Mouse (Mus musculus): Measurements from ENCODE around the gene Tmem63a.

Gene Tmem63a

DNA sequence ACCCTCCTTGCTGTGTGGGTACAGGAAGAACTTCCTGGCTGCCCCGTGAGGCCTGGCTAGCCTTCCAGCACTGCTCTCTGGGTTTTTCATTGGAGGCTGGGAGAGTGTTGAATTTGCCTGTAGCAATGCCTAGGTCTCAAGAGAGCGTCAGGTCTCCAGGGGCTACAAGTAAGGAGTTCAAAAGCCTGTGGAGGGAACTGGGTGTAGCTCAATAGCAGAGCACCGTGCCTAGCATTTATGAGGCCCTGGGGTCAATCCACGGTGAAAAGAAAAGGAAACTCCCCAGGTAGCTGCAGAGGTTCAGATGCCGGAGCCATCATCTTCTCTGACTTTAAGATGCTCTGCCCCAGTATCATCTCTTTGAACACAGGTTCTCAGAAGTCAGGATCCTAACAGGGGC lies 69.5 kb downstream of the Tmem63a start:
- no peak for DNase-seq

DNA sequence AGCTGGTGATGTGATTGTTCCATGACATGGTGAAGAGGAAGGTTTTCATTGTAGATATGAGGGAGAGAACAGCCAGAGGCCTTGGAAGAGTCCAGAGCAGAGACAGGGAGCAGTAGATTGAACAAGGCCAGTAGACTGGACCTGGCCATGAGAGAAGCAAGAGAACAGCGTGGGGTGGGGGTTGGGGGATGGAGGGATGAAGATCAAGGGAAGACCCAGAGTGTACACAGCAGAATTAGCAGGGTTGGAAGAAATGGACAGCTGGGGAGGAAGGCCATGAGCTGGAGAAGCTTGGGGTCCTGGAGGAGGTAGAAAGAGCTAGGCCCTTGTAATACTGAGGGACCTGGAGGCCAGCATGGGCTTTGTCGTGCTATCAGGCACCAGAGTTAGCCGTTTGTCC lies 70.3 kb downstream of the Tmem63a start:
- no peak for DNase-seq

DNA sequence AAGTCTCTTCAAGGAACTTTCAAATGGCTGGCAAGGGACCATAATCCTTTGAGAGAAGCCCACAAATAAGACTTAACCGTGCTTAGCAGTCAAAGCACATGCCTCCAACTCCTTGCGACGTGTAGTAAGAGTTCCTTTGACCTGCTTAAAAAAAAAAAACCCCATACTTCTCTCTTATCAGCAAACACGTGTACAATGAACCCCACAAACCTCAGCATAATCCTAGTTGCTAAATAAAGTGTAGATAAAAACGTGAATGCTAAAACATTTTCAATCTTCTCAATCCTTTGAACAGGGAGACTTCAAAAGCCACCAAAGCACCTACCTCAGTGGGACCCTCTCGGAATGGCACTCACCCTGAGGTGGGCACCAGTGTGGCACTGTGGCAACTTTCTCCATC lies 71.3 kb downstream of the Tmem63a start:
- no peak for DNase-seq

DNA sequence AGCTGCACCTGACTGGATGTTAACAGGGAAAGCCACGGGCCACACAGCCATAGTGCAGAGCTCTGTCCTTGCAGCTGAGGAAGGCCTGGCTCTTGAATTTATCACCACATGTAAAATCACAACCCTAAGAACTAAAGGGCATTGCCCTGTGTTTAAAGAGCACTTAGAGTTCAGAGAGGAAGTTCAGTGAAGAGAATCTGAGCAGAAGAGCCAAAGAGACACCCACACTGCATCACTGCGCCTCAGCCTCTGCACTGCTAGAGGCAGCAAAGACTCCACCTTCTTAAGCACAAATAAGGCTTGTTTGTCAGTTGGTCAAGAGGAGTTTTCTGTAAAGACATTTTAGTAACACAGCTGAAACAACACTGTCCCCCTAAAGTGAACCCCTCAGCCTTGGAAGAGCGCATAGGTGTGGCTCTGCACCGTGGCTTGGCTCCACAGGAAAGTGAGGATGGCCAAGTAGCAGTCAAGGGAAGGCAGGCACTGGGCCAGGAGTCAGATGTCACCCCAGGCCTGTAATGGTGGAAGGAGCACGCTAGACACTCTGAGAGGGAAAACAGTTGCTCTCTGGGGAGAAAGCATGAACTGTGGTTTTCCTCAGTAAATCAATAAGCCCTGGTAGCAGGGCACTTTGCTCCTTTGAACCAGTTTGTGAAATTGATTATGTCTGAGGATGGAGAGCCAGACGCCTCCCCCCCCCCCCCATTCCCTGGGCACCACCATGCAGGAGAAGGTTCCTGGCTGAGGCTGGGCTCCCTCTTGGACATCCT lies 72.8 kb downstream of the Tmem63a start:
- DNase-seq = peak; percentile 76

DNA sequence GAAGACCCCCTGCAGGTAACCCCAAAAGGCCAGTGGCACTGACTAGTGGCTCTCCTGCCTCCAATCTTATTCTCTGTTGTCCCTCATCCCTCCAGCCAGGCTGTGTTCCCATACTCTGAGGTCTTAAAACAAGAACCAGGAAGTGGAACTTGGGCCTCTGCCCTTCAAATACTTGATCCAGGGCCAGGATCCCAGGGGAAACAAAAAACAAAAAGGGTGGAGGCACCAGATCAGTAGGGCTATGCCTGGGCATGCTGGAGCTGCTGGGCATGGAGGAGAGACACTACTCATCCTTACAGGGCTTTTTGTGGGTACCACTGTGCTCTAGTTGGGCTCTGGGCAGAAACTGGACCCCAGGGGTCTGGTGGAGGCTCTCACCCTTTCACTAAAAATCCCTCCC lies 73.4 kb downstream of the Tmem63a start:
- peak; percentile 95 for DNase-seq

DNA sequence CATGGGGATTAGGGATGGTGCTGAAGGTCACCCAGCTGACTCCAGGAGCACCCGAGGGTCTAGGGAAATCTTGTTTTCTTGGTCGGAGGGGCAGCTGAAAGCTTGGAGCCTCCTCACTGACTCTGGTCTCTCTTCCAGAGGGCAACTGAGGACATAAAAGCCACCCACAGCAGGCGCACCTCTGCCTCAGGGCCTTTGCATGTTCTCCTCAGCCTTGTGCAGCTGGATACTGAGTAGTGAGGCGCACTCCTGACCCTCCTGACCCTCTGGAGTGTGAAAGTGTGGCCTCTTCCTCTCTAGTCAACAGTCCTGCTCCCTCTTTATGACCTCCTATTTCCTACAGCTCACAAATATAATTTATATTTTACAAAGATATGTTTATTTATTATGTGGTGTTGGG lies 73.9 kb downstream of the Tmem63a start:
- peak; percentile 32 for DNase-seq

DNA sequence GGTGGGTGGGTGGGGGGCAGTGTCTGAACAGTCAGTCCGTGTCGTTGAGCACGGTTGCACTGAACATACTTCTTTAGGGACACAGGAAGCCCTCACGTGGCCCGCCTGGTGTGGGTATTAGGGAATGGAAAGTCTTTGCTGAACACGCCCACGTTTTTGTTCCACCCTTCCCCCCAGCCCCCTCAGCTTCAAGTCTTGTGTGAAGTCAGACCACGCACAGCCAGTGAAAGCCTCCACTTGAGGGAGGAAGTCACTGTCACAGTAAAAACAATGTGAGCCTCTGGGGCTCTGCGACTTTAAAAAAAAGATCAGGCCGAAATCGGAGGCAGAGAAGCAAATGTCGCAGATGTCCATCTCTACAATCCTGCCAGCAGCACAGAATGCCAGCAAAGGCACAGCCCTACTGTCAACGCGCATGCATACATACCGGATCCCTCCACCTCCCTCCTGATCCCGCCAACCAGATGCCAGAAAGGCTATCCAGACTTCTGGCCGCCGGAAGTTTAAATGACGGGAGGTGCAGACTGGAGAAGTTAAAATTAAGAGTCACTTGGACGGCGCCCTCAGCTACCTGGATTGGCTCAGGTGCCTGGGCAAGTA lies 74.5 kb downstream of the Tmem63a start:
- DNase-seq = peak; percentile 98

DNA sequence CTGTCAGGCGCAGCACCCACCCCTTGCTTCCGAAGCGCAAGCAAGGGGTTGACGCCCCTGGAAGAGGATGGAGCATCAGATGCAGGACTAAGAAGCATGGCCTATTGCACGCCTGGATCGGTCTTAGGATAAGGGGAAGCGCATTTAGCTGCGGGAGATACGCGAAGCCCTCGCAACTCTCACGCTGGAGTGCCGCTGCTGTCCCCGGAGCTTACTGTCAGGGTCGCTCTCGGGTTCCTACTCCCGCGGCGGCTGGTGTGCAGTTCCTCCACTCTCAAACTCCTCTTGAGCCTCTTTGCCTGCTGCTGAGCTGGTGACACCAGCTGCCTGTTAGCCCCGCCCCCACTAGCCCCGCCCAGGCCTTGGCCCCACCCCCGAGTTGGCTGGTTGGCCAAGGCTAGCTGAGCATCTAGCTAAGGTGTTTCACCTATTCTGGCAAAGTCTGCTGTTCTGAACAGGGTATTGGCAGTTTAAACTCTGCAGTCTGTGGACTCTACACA lies 75.1 kb downstream of the Tmem63a start:
- DNase-seq = peak; percentile 95

DNA sequence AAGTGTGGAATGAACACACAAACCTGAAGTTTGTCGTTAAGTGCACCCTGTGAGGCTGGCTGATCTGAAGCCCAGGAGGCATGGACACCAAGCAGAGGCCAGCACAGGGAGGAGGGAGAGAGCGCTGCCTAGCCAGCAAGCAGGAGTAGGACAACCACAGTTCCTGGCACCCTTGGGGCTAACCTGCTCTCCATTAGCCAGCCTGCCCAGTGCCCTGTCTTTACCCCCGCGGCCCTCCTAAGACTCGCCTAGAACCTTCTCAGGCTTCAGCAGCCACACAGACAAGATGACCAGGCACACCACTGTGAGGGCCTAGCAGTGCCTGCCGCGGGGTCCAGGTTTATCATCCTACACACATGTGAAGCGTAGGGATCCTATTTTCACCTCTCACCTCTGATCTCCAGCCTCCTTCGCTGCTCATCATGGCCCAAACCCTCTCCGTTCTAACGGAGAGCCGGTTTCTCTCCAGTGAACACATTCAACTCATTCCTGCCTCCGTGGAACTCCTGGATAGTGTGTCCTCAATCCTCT lies 75.8 kb downstream of the Tmem63a start:
- no peak for DNase-seq

DNA sequence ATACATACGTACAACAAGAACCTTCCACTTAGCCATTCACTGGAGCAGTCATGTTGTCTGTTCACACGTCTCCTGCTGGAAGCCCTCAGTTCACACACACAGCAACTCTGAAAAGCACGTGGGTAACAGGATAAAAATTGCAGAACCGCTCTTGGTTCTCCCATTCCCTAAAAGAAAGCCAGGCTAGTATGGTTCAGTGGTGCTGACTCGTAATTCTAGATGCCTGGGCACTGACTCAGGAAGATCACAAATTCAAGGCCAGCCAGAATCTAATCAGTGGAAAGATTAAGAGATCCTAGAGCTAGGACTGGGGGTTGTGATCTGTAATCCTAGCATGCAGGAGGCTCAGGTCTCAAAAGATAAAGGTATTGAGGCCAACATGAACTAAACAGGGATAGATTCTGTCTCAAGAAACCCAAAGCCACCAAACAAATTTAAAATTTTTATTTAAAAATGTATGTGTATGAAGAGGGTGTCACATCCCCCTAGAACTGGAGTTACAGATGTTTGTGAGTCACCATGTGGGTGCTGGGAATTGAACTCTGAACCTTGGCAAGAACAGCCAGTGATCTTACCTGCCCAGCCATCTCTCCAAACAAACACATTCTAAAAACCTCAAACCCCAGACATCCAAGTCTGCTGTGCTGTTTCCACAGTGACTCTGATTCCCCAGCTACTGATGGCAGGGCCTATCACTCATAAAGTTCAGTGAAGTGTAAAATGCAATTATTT lies 78.8 kb downstream of the Tmem63a start, which contains the start of gene Ephx1:
Ephx1 (minus strand) TSS at position 149 of the 732 bp plus-strand sequence.
- no peak for DNase-seq

DNA sequence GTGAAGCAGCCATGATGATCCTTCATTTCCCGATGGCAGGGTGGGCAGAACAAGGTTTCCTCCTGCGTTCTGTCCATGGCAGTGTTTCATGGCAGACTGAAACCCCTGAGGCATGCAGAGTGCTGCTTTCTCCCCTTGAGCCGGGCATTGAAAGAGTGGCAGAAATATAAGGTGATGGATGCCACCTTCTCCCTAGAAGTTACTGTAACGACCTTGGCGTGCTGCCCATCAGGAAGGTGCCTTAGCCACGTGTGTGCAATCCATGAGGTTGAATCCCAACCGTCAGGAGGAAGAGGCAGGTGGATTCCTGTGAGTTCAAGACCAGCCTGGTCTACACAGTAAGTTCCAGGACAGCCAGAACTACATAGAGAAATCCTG lies 79.3 kb downstream of the Tmem63a start:
- DNase-seq = no peak

DNA sequence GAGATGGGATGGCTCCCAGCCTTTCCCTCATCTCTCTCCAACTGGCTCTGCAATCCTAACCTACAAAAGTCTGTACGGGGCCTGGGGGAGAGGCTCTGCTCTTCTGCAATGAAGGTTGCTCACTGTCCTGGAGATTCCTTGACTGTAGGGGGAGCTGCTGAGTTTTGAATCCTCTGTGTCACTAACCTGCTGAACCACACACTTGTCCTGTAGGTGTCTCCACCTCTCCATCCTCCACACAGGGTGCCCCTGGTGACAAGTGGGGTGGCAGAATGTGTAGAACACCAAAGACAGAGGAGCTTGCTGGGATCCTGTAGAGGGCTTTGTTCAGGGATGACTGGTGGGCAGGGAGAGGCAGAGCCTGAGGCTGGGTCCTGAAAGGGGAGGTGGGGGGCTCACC lies 80.1 kb downstream of the Tmem63a start:
- peak; percentile 94 for DNase-seq

Measured in lung, postnatal 36 days (tissue).